In genomic region chr7:3303276-3303781, GRCm38 (mm10) we compare ENCODE assay signal across 8 mouse cellular contexts. TPM values are rescaled to one million over a fixed set of nuclear protein-coding genes. Genes with fewer than 3 reads are reported as not detected.
DNase-seq lines count a peak whose midpoint lies in the region; ATAC-seq and TF ChIP-seq lines count a peak whose summit lies in the region.

No protein-coding gene starts in this region.

- no peak overlapping the region for H3K9ac ChIP-seq in kidney, embryonic 16.5 days (replicated peaks; ENCODE audit: low read length)
- H3K9ac ChIP-seq in forebrain, embryonic 13.5 days: peak overlapping the region; percentile 56
- H3K9ac ChIP-seq in intestine, embryonic 14.5 days (ENCODE audit: low read length): no peak overlapping the region
- no peak overlapping the region for H3K9ac ChIP-seq in liver, embryonic 13.5 days
- peak overlapping the region; percentile 64 for H3K9ac ChIP-seq in neural tube, embryonic 13.5 days

- H3K4me2 ChIP-seq in kidney, embryonic 16.5 days (replicated peaks; ENCODE audit: low read depth, low read length): peak overlapping the region; percentile 61
- peak overlapping the region; percentile 89 for H3K4me2 ChIP-seq in forebrain, embryonic 13.5 days
- H3K4me2 ChIP-seq in intestine, embryonic 14.5 days (ENCODE audit: low read length): peak overlapping the region; percentile 59
- peak overlapping the region; percentile 50 for H3K4me2 ChIP-seq in liver, embryonic 13.5 days
- peak overlapping the region; percentile 80 for H3K4me2 ChIP-seq in neural tube, embryonic 13.5 days

- peaks cover 26% of the 10 kb centered on the region for H3K4me1 ChIP-seq in kidney, embryonic 16.5 days (ENCODE audit: insufficient read depth, low read length)
- peaks cover 35% of the 10 kb centered on the region for H3K4me1 ChIP-seq in forebrain, embryonic 13.5 days
- H3K4me1 ChIP-seq in intestine, embryonic 14.5 days (replicated peaks; ENCODE audit: control insufficient read depth, insufficient read depth, low read length): peaks cover 18% of the 10 kb centered on the region
- peaks cover 10% of the 10 kb centered on the region for H3K4me1 ChIP-seq in liver, embryonic 13.5 days (replicated peaks)
- H3K4me1 ChIP-seq in neural tube, embryonic 13.5 days (replicated peaks): peaks cover 35% of the 10 kb centered on the region

- peaks cover 7% of the 10 kb centered on the region; the same call in 1 of the 2 replicates for H3K36me3 ChIP-seq in kidney, embryonic 16.5 days (ENCODE audit: insufficient read depth, low read length)
- H3K36me3 ChIP-seq in forebrain, embryonic 13.5 days (ENCODE audit: poor library complexity, severe bottlenecking): peaks cover 2% of the 10 kb centered on the region; the same call in 1 of the 2 replicates
- peaks cover 19% of the 10 kb centered on the region for H3K36me3 ChIP-seq in intestine, embryonic 14.5 days (ENCODE audit: control insufficient read depth, insufficient read depth, low read length)
- H3K36me3 ChIP-seq in liver, embryonic 13.5 days: peaks cover 5% of the 10 kb centered on the region; the same call in 1 of the 2 replicates
- peaks cover 16% of the 10 kb centered on the region; the same call in 1 of the 2 replicates for H3K36me3 ChIP-seq in neural tube, embryonic 13.5 days

- no peak for DNase-seq in kidney, adult 8-10 months
- peak; percentile 75 for DNase-seq in brain, embryonic 14.5 days (ENCODE audit: low read depth)
- peak; percentile 77 for DNase-seq in intestine, embryonic 14.5 days (ENCODE audit: low spot score)
- no peak for DNase-seq in liver, embryonic 13.5 days
- no peak for DNase-seq in urinary bladder, adult 18-20 months (ENCODE audit: low spot score in 2 of 2)

- peaks cover 46% of the 10 kb centered on the region for H3K27me3 ChIP-seq in kidney, embryonic 16.5 days (ENCODE audit: insufficient read depth, low read length)
- H3K27me3 ChIP-seq in forebrain, embryonic 13.5 days: peaks cover 27% of the 10 kb centered on the region
- peaks cover 43% of the 10 kb centered on the region for H3K27me3 ChIP-seq in intestine, embryonic 14.5 days (replicated peaks; ENCODE audit: control insufficient read depth, insufficient read depth, low read length)
- H3K27me3 ChIP-seq in liver, embryonic 13.5 days: peaks cover 74% of the 10 kb centered on the region
- peaks cover 62% of the 10 kb centered on the region for H3K27me3 ChIP-seq in neural tube, embryonic 13.5 days

- peak; percentile 54; the same call in 1 of the 2 replicates for ATAC-seq in kidney, embryonic 16.5 days (ENCODE audit: low FRiP score, low TSS enrichment)
- peak; percentile 66 for ATAC-seq in forebrain, embryonic 13.5 days
- peak; percentile 57 for ATAC-seq in intestine, embryonic 14.5 days (replicated peaks; ENCODE audit: low FRiP score, low TSS enrichment, low read depth)
- peak; percentile 38; the same call in 1 of the 2 replicates for ATAC-seq in liver, embryonic 13.5 days (ENCODE audit: low read depth)
- ATAC-seq in neural tube, embryonic 13.5 days (ENCODE audit: low read depth): peak; percentile 48

- H3K4me3 ChIP-seq in kidney, embryonic 16.5 days (ENCODE audit: low read length): peak overlapping the region; percentile 35
- H3K4me3 ChIP-seq in forebrain, embryonic 13.5 days: peak overlapping the region; percentile 46
- H3K4me3 ChIP-seq in intestine, embryonic 14.5 days (ENCODE audit: low read depth, low read length): peak overlapping the region; percentile 33
- H3K4me3 ChIP-seq in liver, embryonic 13.5 days (replicated peaks): peak overlapping the region; percentile 28
- H3K4me3 ChIP-seq in neural tube, embryonic 13.5 days: peak overlapping the region; percentile 40

- under 1% methylated on average over 28 of the region's 29 CpGs for whole genome bisulfite sequencing in kidney, embryonic 16.5 days
- under 1% methylated on average over 26 of the region's 29 CpGs for WGBS in forebrain, embryonic 13.5 days
- WGBS in intestine, embryonic 14.5 days: under 1% methylated on average over 26 of the region's 29 CpGs
- under 1% methylated on average over 26 of the region's 29 CpGs for WGBS in liver, embryonic 13.5 days (ENCODE audit: insufficient replicate concordance)
- under 1% methylated on average over 29 of the region's 29 CpGs for WGBS in neural tube, embryonic 13.5 days

- H3K27ac ChIP-seq in kidney, embryonic 16.5 days (ENCODE audit: low read length): no peak overlapping the region
- H3K27ac ChIP-seq in forebrain, embryonic 13.5 days: no peak overlapping the region
- H3K27ac ChIP-seq in intestine, embryonic 14.5 days (ENCODE audit: low read depth): no peak overlapping the region
- H3K27ac ChIP-seq in liver, embryonic 13.5 days: no peak overlapping the region
- no peak overlapping the region for H3K27ac ChIP-seq in neural tube, embryonic 13.5 days (replicated peaks)

- TF ChIP-seq CTCF in brain, embryonic 14.5 days (IDR thresholded peaks at IDR 0.05; ENCODE audit: borderline replicate concordance, extremely low read depth, insufficient read depth, insufficient read length): no peak

- no peak for TF ChIP-seq POLR2A in brain, embryonic 14.5 days (IDR thresholded peaks at IDR 0.05; ENCODE audit: borderline replicate concordance, extremely low read depth, insufficient read depth, insufficient read length, poor library complexity, severe bottlenecking)

- no peaks in the 10 kb centered on the region for H3K9me3 ChIP-seq in kidney, embryonic 16.5 days (ENCODE audit: low read length)
- H3K9me3 ChIP-seq in forebrain, embryonic 13.5 days (replicated peaks): no peaks in the 10 kb centered on the region
- H3K9me3 ChIP-seq in intestine, embryonic 14.5 days (ENCODE audit: control insufficient read depth, low read length): no peaks in the 10 kb centered on the region
- H3K9me3 ChIP-seq in liver, embryonic 13.5 days (replicated peaks): no peaks in the 10 kb centered on the region
- no peaks in the 10 kb centered on the region for H3K9me3 ChIP-seq in neural tube, embryonic 13.5 days

RNA-seq across cellular contexts. Expression of gene Prkcg, which starts 14.3 kb away (rescaled TPM):
- polyA plus RNA-seq in kidney, embryonic 16.5 days (2015; fragmentation: Nextera tagmentation; extraction: Ambion mirVana): 0.14 and 0.23 TPM in 2 replicates
- polyA plus RNA-seq in brain, embryonic 14.5 days (2012; rRNA removed): 4.0 and 5.6 TPM in 2 replicates
- 0.62 and 0.77 TPM in 2 replicates for polyA plus RNA-seq in forebrain, embryonic 13.5 days (2015; fragmentation: Nextera tagmentation; extraction: Ambion mirVana)
- 0.36 and 0.70 TPM in 2 replicates for polyA plus RNA-seq in intestine, embryonic 14.5 days (2014; fragmentation: Nextera tagmentation; extraction: Ambion mirVana)
- 0.03 and 0.52 TPM in 2 replicates for polyA plus RNA-seq in liver, embryonic 13.5 days (2015; fragmentation: Nextera tagmentation; extraction: Ambion mirVana)
- polyA plus RNA-seq in neural tube, embryonic 13.5 days (2015; fragmentation: Nextera tagmentation; extraction: Ambion mirVana): 0.64 and 0.76 TPM in 2 replicates

RNA-seq across cellular contexts. Expression of gene Myadm, which starts 14.4 kb away (rescaled TPM):
- polyA plus RNA-seq in kidney, embryonic 16.5 days (2015; fragmentation: Nextera tagmentation; extraction: Ambion mirVana): 95.0 and 108 TPM in 2 replicates
- 55.6 and 62.7 TPM in 2 replicates for polyA plus RNA-seq in brain, embryonic 14.5 days (2012; rRNA removed)
- 14.6 and 16.3 TPM in 2 replicates for polyA plus RNA-seq in forebrain, embryonic 13.5 days (2015; fragmentation: Nextera tagmentation; extraction: Ambion mirVana)
- 182 and 192 TPM in 2 replicates for polyA plus RNA-seq in intestine, embryonic 14.5 days (2014; fragmentation: Nextera tagmentation; extraction: Ambion mirVana)
- polyA plus RNA-seq in liver, embryonic 13.5 days (2015; fragmentation: Nextera tagmentation; extraction: Ambion mirVana): 13.5 and 16.4 TPM in 2 replicates
- 40.4 and 46.4 TPM in 2 replicates for polyA plus RNA-seq in neural tube, embryonic 13.5 days (2015; fragmentation: Nextera tagmentation; extraction: Ambion mirVana)

RNA-seq across cellular contexts. Expression of gene Cacng7, which starts 29.4 kb away (rescaled TPM):
- 0.81 and 0.92 TPM in 2 replicates for polyA plus RNA-seq in kidney, embryonic 16.5 days (2015; fragmentation: Nextera tagmentation; extraction: Ambion mirVana)
- 145 and 171 TPM in 2 replicates for polyA plus RNA-seq in brain, embryonic 14.5 days (2012; rRNA removed)
- polyA plus RNA-seq in forebrain, embryonic 13.5 days (2015; fragmentation: Nextera tagmentation; extraction: Ambion mirVana): 4.6 TPM in 2 replicates
- 1.9 and 2.7 TPM in 2 replicates for polyA plus RNA-seq in intestine, embryonic 14.5 days (2014; fragmentation: Nextera tagmentation; extraction: Ambion mirVana)
- not detected in 2 replicates for polyA plus RNA-seq in liver, embryonic 13.5 days (2015; fragmentation: Nextera tagmentation; extraction: Ambion mirVana)
- polyA plus RNA-seq in neural tube, embryonic 13.5 days (2015; fragmentation: Nextera tagmentation; extraction: Ambion mirVana): 4.2 and 4.5 TPM in 2 replicates

RNA-seq across cellular contexts. Expression of gene Nlrp12, which starts 53.8 kb away (rescaled TPM):
- polyA plus RNA-seq in kidney, embryonic 16.5 days (2015; fragmentation: Nextera tagmentation; extraction: Ambion mirVana): not detected in 2 replicates
- not detected in 2 replicates for polyA plus RNA-seq in brain, embryonic 14.5 days (2012; rRNA removed)
- not detected in 2 replicates for polyA plus RNA-seq in forebrain, embryonic 13.5 days (2015; fragmentation: Nextera tagmentation; extraction: Ambion mirVana)
- 0.07 TPM in 1 of 2 replicates, not detected in the other for polyA plus RNA-seq in intestine, embryonic 14.5 days (2014; fragmentation: Nextera tagmentation; extraction: Ambion mirVana)
- polyA plus RNA-seq in liver, embryonic 13.5 days (2015; fragmentation: Nextera tagmentation; extraction: Ambion mirVana): 0.08 and 0.13 TPM in 2 replicates
- polyA plus RNA-seq in neural tube, embryonic 13.5 days (2015; fragmentation: Nextera tagmentation; extraction: Ambion mirVana): not detected in 2 replicates

Comparison
In these comparisons a context has a peak if more than half of its experiments do, and no peak if none do; other contexts are left out.
1. H3K9ac ChIP-seq: peak in forebrain, embryonic 13.5 days (single experiment) and neural tube, embryonic 13.5 days (single experiment); none in kidney, embryonic 16.5 days (single experiment), intestine, embryonic 14.5 days (single experiment) and liver, embryonic 13.5 days (single experiment).
2. DNase-seq: peak in brain, embryonic 14.5 days (single experiment) and intestine, embryonic 14.5 days (single experiment); none in kidney, adult 8-10 months (0 of 2), liver, embryonic 13.5 days (single experiment) and urinary bladder, adult 18-20 months (0 of 2).
3. RNA of gene Cacng7, which starts 29.4 kb away (polyA plus RNA-seq): 145 to 171 TPM in brain, embryonic 14.5 days; 4.6 TPM in forebrain, embryonic 13.5 days, 4.2 to 4.5 TPM in neural tube, embryonic 13.5 days, 1.9 to 2.7 TPM in intestine, embryonic 14.5 days, 0.81 to 0.92 TPM in kidney, embryonic 16.5 days and not detected in liver, embryonic 13.5 days; every median in the first group is over 10 times any median in the second.
4. Peak in every context shown above with its lines, with median percentiles within 50 percentile points of each other: ATAC-seq, H3K4me2 ChIP-seq and H3K4me3 ChIP-seq.